Mouse (Mus musculus) ovary, postnatal 14 days (tissue): Measurements from ENCODE around the gene Prr11.

Source experiments
- DNase-seq: peaks from one replicate; pipeline ENCODE4 v3.0.0; 2022; ENCODE audit warnings: low spot score

The Prr11 gene

DNA sequence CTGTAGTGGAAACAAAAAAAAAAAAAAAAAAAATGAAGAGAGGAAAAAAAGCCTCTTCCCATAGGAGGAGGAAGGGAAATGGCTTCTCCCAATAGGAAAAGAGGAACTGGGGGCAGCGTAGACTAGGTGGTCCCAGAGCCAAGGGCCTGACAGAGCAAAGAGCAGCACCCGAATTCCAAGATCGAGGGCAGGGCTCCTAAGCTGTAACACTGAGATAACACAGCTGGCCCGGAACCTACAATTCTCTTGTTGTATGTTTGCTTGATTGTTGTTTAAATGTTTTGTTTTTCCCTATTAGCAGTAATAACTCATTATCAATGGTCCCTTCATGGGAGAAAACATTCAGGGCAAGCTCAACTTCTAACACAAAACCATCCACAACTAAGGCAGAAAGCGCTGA is 61.5 kb downstream of the Prr11 start:
- no peak for DNase-seq

- no peak for DNase-seq
These were observed 65.5 kb downstream of the Prr11 start for GRCm38 (mm10) chr11:87043052-87043451.

GRCm38 (mm10) chr11:87039307-87039963 is 69.1 kb downstream of the Prr11 start:
- DNase-seq: no peak
